Mouse (Mus musculus): Measurements from ENCODE around the gene Tmem45a2. TPM values are rescaled to one million over a fixed set of nuclear protein-coding genes. Genes with fewer than 3 reads are reported as not detected.
"Not testable (repeated sequence)": the region's sequence is repeated elsewhere in the genome, so short reads cannot be mapped to it uniquely, and the experiment has no call there.

The Tmem45a2 gene
- polyA plus RNA-seq, 1 experiment from 2014 or later, result not detected

DNA sequence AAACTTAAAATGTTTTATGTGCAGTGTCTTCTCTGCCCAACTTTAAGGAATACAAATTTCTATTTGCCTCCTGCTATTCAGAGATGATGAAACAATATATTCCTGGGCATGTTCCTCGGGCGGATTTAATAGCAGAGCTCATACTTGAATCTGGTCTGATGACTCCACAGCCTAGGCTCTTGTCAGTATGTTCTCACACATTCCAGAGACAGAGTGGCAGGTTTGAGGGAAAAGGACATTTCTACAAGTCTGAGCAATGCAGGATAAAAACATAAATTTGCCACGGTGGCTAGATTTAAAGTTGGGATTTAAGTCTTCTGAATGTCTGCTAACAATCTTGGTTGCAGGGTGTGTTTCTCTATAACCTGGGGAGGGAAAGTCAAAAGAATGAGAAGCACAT lies 9.1 kb downstream of the Tmem45a2 start:
- ATAC-seq, result no peak
- Histone ChIP-seq H3K27me3 (no peaks in the 10 kb centered on the region), H3K4me3 (no peak overlapping the region), H3K36me3 (ENCODE audit: poor library complexity, severe bottlenecking) (no peaks in the 10 kb centered on the region), H3K4me1 (no peaks in the 10 kb centered on the region), H3K27ac (no peak overlapping the region), H3K4me2 (no peak overlapping the region), H3K9ac (no peak overlapping the region), H3K9me3 (replicated peaks) (no peaks in the 10 kb centered on the region)
- WGBS, result 88% methylated on average over 3 of the region's 3 CpGs

- no peaks in the 10 kb centered on the region for H3K9me3 ChIP-seq (replicated peaks)
- no peak for ATAC-seq
- no peak overlapping the region for H3K9ac ChIP-seq
- H3K4me2 ChIP-seq, result no peak overlapping the region
- WGBS, result 89% methylated on average over 4 of the region's 4 CpGs
- no peaks in the 10 kb centered on the region for H3K27me3 ChIP-seq
- H3K4me3 ChIP-seq, result no peak overlapping the region
- no peaks in the 10 kb centered on the region for H3K36me3 ChIP-seq (ENCODE audit: poor library complexity, severe bottlenecking)
- H3K27ac ChIP-seq, result no peak overlapping the region
- H3K4me1 ChIP-seq, result no peaks in the 10 kb centered on the region
Measured at GRCm38 (mm10) chr16:57056995-57057394, 14.2 kb downstream of the Tmem45a2 start.

DNA sequence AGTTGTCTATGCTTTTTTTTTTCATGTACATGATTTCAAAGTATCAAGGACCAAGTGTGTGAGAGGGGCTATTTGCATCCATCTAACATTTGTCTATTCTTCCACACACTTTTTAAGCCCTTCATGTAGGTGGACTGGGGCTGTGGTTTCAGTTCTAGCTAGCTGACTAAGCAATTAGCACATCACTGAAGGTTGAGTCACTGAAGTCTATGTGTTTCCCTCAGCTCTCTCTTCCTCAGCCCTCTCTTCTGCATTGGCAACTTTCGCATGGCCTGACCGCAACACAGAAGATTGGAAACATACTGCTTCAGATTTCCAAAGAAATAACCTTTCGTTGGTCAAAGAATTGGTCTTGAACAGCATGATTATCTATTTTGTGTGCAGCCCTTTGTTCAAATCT lies 21.2 kb downstream of the Tmem45a2 start:
- no peak overlapping the region for H3K9ac ChIP-seq
- H3K4me1 ChIP-seq, result no peaks in the 10 kb centered on the region
- no peaks in the 10 kb centered on the region for H3K9me3 ChIP-seq (replicated peaks)
- H3K27me3 ChIP-seq, result no peaks in the 10 kb centered on the region
- no peak for ATAC-seq
- no peak overlapping the region for H3K27ac ChIP-seq
- H3K4me2 ChIP-seq, result no peak overlapping the region
- no peaks in the 10 kb centered on the region for H3K36me3 ChIP-seq (ENCODE audit: poor library complexity, severe bottlenecking)
- WGBS, result 95% methylated on average over 3 of the region's 3 CpGs
- no peak overlapping the region for H3K4me3 ChIP-seq

- Histone ChIP-seq H3K36me3 (ENCODE audit: poor library complexity, severe bottlenecking) (no peaks in the 10 kb centered on the region), H3K27me3 (no peaks in the 10 kb centered on the region), H3K9ac (no peak overlapping the region), H3K4me3 (no peak overlapping the region), H3K4me1 (no peaks in the 10 kb centered on the region), H3K27ac (no peak overlapping the region), H3K9me3 (replicated peaks) (no peaks in the 10 kb centered on the region), H3K4me2 (no peak overlapping the region)
- ATAC-seq, result no peak
- 65% methylated on average over 5 of the region's 5 CpGs for WGBS
Measured at GRCm38 (mm10) chr16:57038600-57038999, 32.6 kb downstream of the Tmem45a2 start.

- no peaks in the 10 kb centered on the region for H3K9me3 ChIP-seq (replicated peaks)
- no peaks in the 10 kb centered on the region for H3K4me1 ChIP-seq
- no peak overlapping the region for H3K4me2 ChIP-seq
- H3K4me3 ChIP-seq, result no peak overlapping the region
- WGBS, result 80% methylated on average over 7 of the region's 7 CpGs
- no peaks in the 10 kb centered on the region for H3K36me3 ChIP-seq (ENCODE audit: poor library complexity, severe bottlenecking)
- no peak overlapping the region for H3K9ac ChIP-seq
- no peaks in the 10 kb centered on the region for H3K27me3 ChIP-seq
- H3K27ac ChIP-seq, result no peak overlapping the region
- ATAC-seq, result no peak
Measured at GRCm38 (mm10) chr16:57030150-57030885, 40.9 kb downstream of the Tmem45a2 start.

GRCm38 (mm10) chr16:56998283-56998682 lies 72.9 kb downstream of the Tmem45a2 start:
- not testable (repeated sequence) for H3K4me3 ChIP-seq; H3K36me3 ChIP-seq (ENCODE audit: poor library complexity, severe bottlenecking); H3K4me1 ChIP-seq; ATAC-seq; H3K9ac ChIP-seq; H3K4me2 ChIP-seq; H3K27ac ChIP-seq; H3K9me3 ChIP-seq (replicated peaks); H3K27me3 ChIP-seq
- WGBS, result 89% methylated on average over 9 of the region's 9 CpGs

Other genes starting within 250 kb of the Tmem45a2 start
- 2.7 and 2.8 TPM in 2 replicates for gene Tmem45a, start 185.2 kb downstream of the Tmem45a2 start, polyA plus RNA-seq (2015; fragmentation: Nextera tagmentation; extraction: Ambion mirVana)
- 0.28 TPM in 1 of 2 replicates, not detected in the other for gene Lnp1, start 143.3 kb downstream of the Tmem45a2 start, polyA plus RNA-seq (2015; fragmentation: Nextera tagmentation; extraction: Ambion mirVana)
- 43.2 and 47.2 TPM in 2 replicates for gene Tomm70a, start 50.3 kb upstream of the Tmem45a2 start, polyA plus RNA-seq (2015; fragmentation: Nextera tagmentation; extraction: Ambion mirVana)
- gene Nit2, start 96.0 kb upstream of the Tmem45a2 start, polyA plus RNA-seq (2015; fragmentation: Nextera tagmentation; extraction: Ambion mirVana), result 45.4 and 51.9 TPM in 2 replicates
- 26.5 and 27.4 TPM in 2 replicates for gene Tbc1d23, start 160.1 kb upstream of the Tmem45a2 start, polyA plus RNA-seq (2015; fragmentation: Nextera tagmentation; extraction: Ambion mirVana)
- gene Tmem30c, start 221.5 kb upstream of the Tmem45a2 start, polyA plus RNA-seq (2015; fragmentation: Nextera tagmentation; extraction: Ambion mirVana), result 0.20 and 0.26 TPM in 2 replicates